Mouse (Mus musculus): ENCODE results near the gene Hist1h4i. TPM values are rescaled to one million over a fixed set of nuclear protein-coding genes. Genes with fewer than 3 reads are reported as not detected.

The Hist1h4i gene
- polyA plus RNA-seq, 1 experiment from 2014 or later, result 44.5 TPM

Small RNA genes within 50 kb of the gene (microRNA-seq; reads per million reads assigned to microRNA genes)
- gene Gm26300 (not detected), gene Gm44390 (not detected), gene Gm44486 (not detected)

Other genes with a start within 250 kb of the Hist1h4i start
- gene Hist1h2bq, start 231.2 kb downstream of the Hist1h4i start, polyA plus RNA-seq (2016; fragmentation: Nextera tagmentation; extraction: Ambion mirVana), result 23.9 and 32.5 TPM in 2 replicates
- not detected in 2 replicates for gene Hist1h2ao, start 230.9 kb downstream of the Hist1h4i start, polyA plus RNA-seq (2016; fragmentation: Nextera tagmentation; extraction: Ambion mirVana)
- not detected in 2 replicates for gene Hist1h4m, start 229.6 kb downstream of the Hist1h4i start, polyA plus RNA-seq (2016; fragmentation: Nextera tagmentation; extraction: Ambion mirVana)
- gene Hist1h4n, start 209.2 kb downstream of the Hist1h4i start, polyA plus RNA-seq (2016; fragmentation: Nextera tagmentation; extraction: Ambion mirVana), result 12.5 and 13.8 TPM in 2 replicates
- gene Hist1h2ap, start 207.9 kb downstream of the Hist1h4i start, polyA plus RNA-seq (2016; fragmentation: Nextera tagmentation; extraction: Ambion mirVana), result 6,142 and 6,230 TPM in 2 replicates
- 24.5 and 30.9 TPM in 2 replicates for gene Hist1h2br, start 207.6 kb downstream of the Hist1h4i start, polyA plus RNA-seq (2016; fragmentation: Nextera tagmentation; extraction: Ambion mirVana)
- 24.5 and 26.7 TPM in 2 replicates for gene Zfp184, start 96.3 kb downstream of the Hist1h4i start, polyA plus RNA-seq (2016; fragmentation: Nextera tagmentation; extraction: Ambion mirVana)
- 0.13 TPM in 1 of 2 replicates, not detected in the other for gene Pom121l2, start 60.2 kb downstream of the Hist1h4i start, polyA plus RNA-seq (2016; fragmentation: Nextera tagmentation; extraction: Ambion mirVana)
- gene Prss16, start 31.6 kb downstream of the Hist1h4i start, polyA plus RNA-seq (2016; fragmentation: Nextera tagmentation; extraction: Ambion mirVana), result 0.28 TPM in 1 of 2 replicates, not detected in the other
- gene Hist1h2ah, start 5.8 kb downstream of the Hist1h4i start, polyA plus RNA-seq (2016; fragmentation: Nextera tagmentation; extraction: Ambion mirVana), result 7.0 and 22.0 TPM in 2 replicates
- 10.0 and 10.5 TPM in 2 replicates for gene Hist1h2bk, start 5.5 kb downstream of the Hist1h4i start, polyA plus RNA-seq (2016; fragmentation: Nextera tagmentation; extraction: Ambion mirVana)
- 82.7 and 84.6 TPM in 2 replicates for gene Hist1h2ag, start 1.6 kb upstream of the Hist1h4i start, polyA plus RNA-seq (2016; fragmentation: Nextera tagmentation; extraction: Ambion mirVana)
- 13.1 and 15.8 TPM in 2 replicates for gene Hist1h2bj, start 1.9 kb upstream of the Hist1h4i start, polyA plus RNA-seq (2016; fragmentation: Nextera tagmentation; extraction: Ambion mirVana)
- not detected in 2 replicates for gene Vmn1r188, start 43.1 kb upstream of the Hist1h4i start, polyA plus RNA-seq (2016; fragmentation: Nextera tagmentation; extraction: Ambion mirVana)
- not detected in 2 replicates for gene Vmn1r189, start 64.5 kb upstream of the Hist1h4i start, polyA plus RNA-seq (2016; fragmentation: Nextera tagmentation; extraction: Ambion mirVana)
- not detected in 2 replicates for gene Vmn1r191, start 142.6 kb upstream of the Hist1h4i start, polyA plus RNA-seq (2016; fragmentation: Nextera tagmentation; extraction: Ambion mirVana)
- not detected in 2 replicates for gene Vmn1r192, start 149.8 kb upstream of the Hist1h4i start, polyA plus RNA-seq (2016; fragmentation: Nextera tagmentation; extraction: Ambion mirVana)
- not detected in 2 replicates for gene Vmn1r193, start 181.8 kb upstream of the Hist1h4i start, polyA plus RNA-seq (2016; fragmentation: Nextera tagmentation; extraction: Ambion mirVana)
- not detected in 2 replicates for gene Vmn1r194, start 202.9 kb upstream of the Hist1h4i start, polyA plus RNA-seq (2016; fragmentation: Nextera tagmentation; extraction: Ambion mirVana)
- not detected in 2 replicates for gene Vmn1r195, start 229.2 kb upstream of the Hist1h4i start, polyA plus RNA-seq (2016; fragmentation: Nextera tagmentation; extraction: Ambion mirVana)
- gene Vmn1r196, start 248.6 kb upstream of the Hist1h4i start, polyA plus RNA-seq (2016; fragmentation: Nextera tagmentation; extraction: Ambion mirVana), result not detected in 2 replicates